ENCODE assay signal across 8 mouse cellular contexts in genomic region chr13:95805469-95806166, GRCm38 (mm10).
DNase-seq lines count a peak whose midpoint lies in the region; ATAC-seq and TF ChIP-seq lines count a peak whose summit lies in the region.

No protein-coding gene starts in this region.

- no peaks in the 10 kb centered on the region for H3K36me3 ChIP-seq in ES-E14 (ENCODE audit: control insufficient read depth, insufficient read depth, low read length, poor library complexity, severe bottlenecking)
- no peaks in the 10 kb centered on the region for H3K36me3 ChIP-seq in heart, embryonic 15.5 days
- no peaks in the 10 kb centered on the region; the same call in 1 of the 2 replicates for H3K36me3 ChIP-seq in liver, adult 2 months (ENCODE audit: control insufficient read depth, insufficient read depth, low read length)
- H3K36me3 ChIP-seq in stomach, embryonic 15.5 days: no peaks in the 10 kb centered on the region

- H3K4me3 ChIP-seq in ES-E14 (ENCODE audit: insufficient read depth in 1 of 2, low read depth in 1 of 2, low read length in 2 of 2, poor library complexity in 1 of 2, severe bottlenecking in 1 of 2): no peak overlapping the region
- H3K4me3 ChIP-seq in heart, embryonic 15.5 days: no peak overlapping the region
- no peak overlapping the region for H3K4me3 ChIP-seq in liver, adult 2 months (ENCODE audit: insufficient read depth, low read depth, low read length)
- no peak overlapping the region for H3K4me3 ChIP-seq in stomach, embryonic 15.5 days (replicated peaks)

- TF ChIP-seq POLR2A in liver, adult 2 months (IDR thresholded peaks at IDR 0.05; ENCODE audit: extremely low read depth, insufficient read depth, low read length): no peak

- no peaks in the 10 kb centered on the region for H3K9me3 ChIP-seq in ES-E14 (ENCODE audit: control insufficient read depth, insufficient read depth, low read depth, low read length)
- H3K9me3 ChIP-seq in heart, embryonic 15.5 days (replicated peaks): no peaks in the 10 kb centered on the region
- H3K9me3 ChIP-seq in stomach, embryonic 15.5 days: no peaks in the 10 kb centered on the region

- H3K4me2 ChIP-seq in heart, embryonic 15.5 days: no peak overlapping the region
- H3K4me2 ChIP-seq in stomach, embryonic 15.5 days: no peak overlapping the region

- peaks cover 56% of the 10 kb centered on the region for H3K79me2 ChIP-seq in liver, adult 2 months (ENCODE audit: control insufficient read depth, insufficient read depth, low read length)

- TF ChIP-seq CTCF in liver, adult 2 months (IDR thresholded peaks at IDR 0.05; ENCODE audit: low read depth, low read length): no peak

- H3K27ac ChIP-seq in ES-E14 (ENCODE audit: insufficient read depth, low read depth, low read length, poor library complexity, severe bottlenecking): no peak overlapping the region
- H3K27ac ChIP-seq in heart, embryonic 15.5 days: no peak overlapping the region
- H3K27ac ChIP-seq in liver, adult 2 months (replicated peaks; ENCODE audit: insufficient read depth, low read depth, low read length): peak overlapping the region; percentile 72
- H3K27ac ChIP-seq in stomach, embryonic 15.5 days: no peak overlapping the region

- 42% methylated on average over 13 of the region's 13 CpGs for WGBS in heart, embryonic 15.5 days
- WGBS in liver, adult 2 months: 33% methylated on average over 13 of the region's 13 CpGs
- 43% methylated on average over 13 of the region's 13 CpGs for WGBS in stomach, embryonic 15.5 days

- H3K9ac ChIP-seq in ES-E14 (ENCODE audit: insufficient read depth, low read depth, low read length, poor library complexity, severe bottlenecking): no peak overlapping the region
- no peak overlapping the region for H3K9ac ChIP-seq in heart, embryonic 15.5 days
- peak overlapping the region; percentile 30 for H3K9ac ChIP-seq in liver, adult 2 months (ENCODE audit: low read depth, low read length)
- no peak overlapping the region for H3K9ac ChIP-seq in stomach, embryonic 15.5 days

- ATAC-seq in heart, embryonic 15.5 days (replicated peaks; ENCODE audit: insufficient number of reproducible peaks, insufficient read depth, low FRiP score, low read depth): peak; percentile 62
- ATAC-seq in stomach, embryonic 15.5 days (ENCODE audit: insufficient read depth, low FRiP score, low read depth): peak; percentile 71; the same call in 1 of the 2 replicates

- H3K27me3 ChIP-seq in heart, embryonic 15.5 days: no peaks in the 10 kb centered on the region
- H3K27me3 ChIP-seq in liver, adult 2 months (ENCODE audit: control insufficient read depth, insufficient read depth, low read length): no peaks in the 10 kb centered on the region
- no peaks in the 10 kb centered on the region for H3K27me3 ChIP-seq in stomach, embryonic 15.5 days (replicated peaks)

- DNase-seq in ES-E14 (ENCODE audit: low read depth, low spot score): peak; percentile 31
- DNase-seq in adrenal gland, adult 2 months: peak; percentile 94
- peak; percentile 100 for DNase-seq in liver, adult 2 months (ENCODE audit: extremely low read depth, low read depth, low spot score)
- no peak for DNase-seq in left cerebral cortex, adult 9 months (ENCODE audit: low spot score in 2 of 2)
- DNase-seq in cerebellum, adult 18-20 months: no peak
- no peak for DNase-seq in adipocyte (ENCODE audit: low spot score)

- peaks cover 0 to 8% of the 10 kb centered on the region in 2 experiments; a peak in 1 of 4 replicates for H3K4me1 ChIP-seq in ES-E14 (ENCODE audit: control insufficient read depth in 2 of 2, insufficient read depth in 2 of 2, low read length in 2 of 2, poor library complexity in 1 of 2)
- H3K4me1 ChIP-seq in heart, embryonic 15.5 days (replicated peaks): peaks cover 12% of the 10 kb centered on the region
- peaks cover 13% of the 10 kb centered on the region for H3K4me1 ChIP-seq in liver, adult 2 months (ENCODE audit: control insufficient read depth, insufficient read depth, low read length)
- H3K4me1 ChIP-seq in stomach, embryonic 15.5 days: 0 out of 2 replicates have a peak, but pooled peaks cover 5% of the 10 kb centered on the region

- in situ Hi-C loops in ES-E14 (cut with MboI; ENCODE audit: low sequenced_read_pairs in 2 of 2, unreplicated experiment in 2 of 2): no loop called here

TF ChIP-seq in ES-E14, 5 proteins besides CTCF, POLR2A, EP300 and RAD21:
- TF ChIP-seq HCFC1 (IDR thresholded peaks at IDR 0.05; ENCODE audit: borderline replicate concordance, insufficient read depth, low read length) (no peak), MAFK (IDR thresholded peaks at IDR 0.05; ENCODE audit: insufficient read depth, low read depth, low read length) (no peak), ZNF384 (IDR thresholded peaks at IDR 0.05; ENCODE audit: low read depth, low read length) (no peak), ZC3H11A (IDR thresholded peaks at IDR 0.05; ENCODE audit: borderline replicate concordance, low read depth, low read length) (no peak), CHD2 (IDR thresholded peaks at IDR 0.05; ENCODE audit: low read depth, low read length) (no peak)
TF ChIP-seq in ES-E14: peak in this region for 0.

Comparison
In these comparisons a context has a peak if more than half of its experiments do, and no peak if none do; other contexts are left out.
1. DNase-seq: peak in ES-E14 (single experiment), adrenal gland, adult 2 months (single experiment) and liver, adult 2 months (single experiment); none in left cerebral cortex, adult 9 months (0 of 2), cerebellum, adult 18-20 months (0 of 2) and adipocyte (single experiment).